Mouse (Mus musculus) heart, adult 18-20 months (tissue): Measurements from ENCODE around the gene Il1a. TPM values are rescaled to one million over a fixed set of nuclear protein-coding genes. Genes with fewer than 3 reads are reported as not detected.
A peak's percentile ranks its signal among the peaks of the same experiment; 100 is the strongest.

ENCODE experiments used
- DNase-seq, 2 experiments: peaks; one replicate each; pipeline ENCODE4 v3.0.0; 2021 to 2022; ENCODE audit warnings: mixed read lengths in 1 of 2
- long read RNA-seq, 2 experiments: library from polyadenylated mRNA; stranded (forward); transcript quantifications; one replicate each; pipeline ENCODE4 v2.0.0; 2021
- total RNA-seq, 2 experiments: library from RNA; stranded (reverse); gene quantifications; 2 replicates each; pipeline ENCODE4 v1.2.3; 2021

Il1a gene
- not detected for total RNA-seq
- long read RNA-seq, experiment 1 = 0 reads
- long read RNA-seq, experiment 2, partial matches to known transcripts = 0 of 1 reads
- long read RNA-seq, experiment 2, other reads (novel, unspliced or antisense) = 1 of 1 reads

- DNase-seq = no peak
These were observed at the start of gene Il1a for GRCm38 (mm10) chr2:129309836-129310235. TSS of gene Il1a (minus strand) at chr2:129309972.

GRCm38 (mm10) chr2:129338138-129338621 is 28.4 kb upstream of the Il1a start:
- peak; percentile 36 to 53 for DNase-seq

DNA sequence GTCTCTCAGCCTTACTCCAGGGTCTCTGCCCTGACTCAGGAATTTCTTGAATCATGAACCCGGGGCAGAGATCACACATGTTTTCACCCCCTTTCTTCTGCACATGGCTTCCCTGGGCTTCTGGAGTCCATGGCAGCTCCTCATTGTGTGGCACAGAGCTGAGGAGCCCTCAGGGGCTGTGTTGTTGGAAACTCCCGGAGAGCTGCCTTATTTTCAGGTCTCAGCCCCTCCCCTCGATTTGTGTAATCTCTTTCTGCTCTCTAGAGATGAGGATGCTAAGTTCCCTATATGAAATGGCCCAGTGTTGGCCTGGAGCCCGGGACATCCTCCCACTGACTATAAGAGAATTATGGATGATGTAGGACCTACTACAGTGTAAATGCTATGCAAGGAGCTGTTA is 23.7 kb upstream of the Il1a start:
- DNase-seq = no peak

- peak; percentile 10 to 23 for DNase-seq
These were observed 20.8 kb upstream of the Il1a start for GRCm38 (mm10) chr2:129330540-129330939.

- no peak for DNase-seq
These were observed 20.3 kb upstream of the Il1a start for GRCm38 (mm10) chr2:129330024-129330423.

- no peak for DNase-seq
These were observed 18.5 kb upstream of the Il1a start for GRCm38 (mm10) chr2:129328238-129328637.

- DNase-seq = no peak
These were observed 14.4 kb upstream of the Il1a start for GRCm38 (mm10) chr2:129324216-129324615.

- no peak for DNase-seq
These were observed 12.4 kb upstream of the Il1a start for GRCm38 (mm10) chr2:129322117-129322635.

DNA sequence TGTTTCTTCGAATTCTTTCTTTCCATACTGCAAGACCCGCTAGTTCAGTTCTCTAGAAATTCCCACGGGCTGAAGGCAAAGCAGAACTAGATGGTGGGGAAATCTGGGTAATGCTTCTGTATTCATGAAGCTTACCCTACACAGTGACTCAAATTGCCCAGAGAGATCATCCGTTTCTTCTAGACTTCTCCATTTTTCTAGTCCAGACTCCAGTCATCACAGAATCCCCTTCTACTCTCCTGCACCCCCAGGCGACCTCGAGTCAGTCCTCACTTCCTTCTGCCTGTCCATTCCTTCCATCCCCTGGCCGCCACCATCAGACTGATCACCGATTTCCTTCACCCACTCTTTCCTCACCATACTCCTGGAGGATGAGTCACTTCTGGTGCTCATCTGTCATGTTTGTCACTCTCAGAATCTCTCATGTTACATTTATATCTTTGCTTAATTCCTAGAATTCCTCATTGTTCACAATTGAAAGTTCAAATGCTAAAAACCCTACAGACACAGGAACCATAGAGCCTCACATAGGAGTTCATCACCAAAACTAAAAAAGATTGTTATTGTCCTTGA is 10.3 kb upstream of the Il1a start:
- DNase-seq = no peak

DNA sequence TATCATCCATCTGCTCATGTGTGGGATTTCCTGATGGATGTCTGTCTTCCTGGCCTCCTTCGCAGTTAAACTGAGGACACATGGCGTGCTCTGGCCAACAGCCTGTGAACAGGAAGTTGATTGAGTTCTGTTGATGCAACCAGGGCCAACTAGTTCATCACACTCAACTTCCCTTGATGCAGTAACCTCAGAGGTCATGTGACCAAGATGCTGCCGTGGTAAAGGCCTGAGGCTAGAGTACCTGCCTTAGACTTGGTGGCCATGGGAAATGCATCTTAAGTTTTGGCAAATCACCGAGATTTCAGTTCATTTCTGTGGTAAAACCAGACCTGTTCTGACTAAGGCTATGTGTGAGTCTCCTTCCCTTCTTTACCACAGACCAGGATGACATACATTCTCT is 6.1 kb upstream of the Il1a start:
- no peak for DNase-seq

DNA sequence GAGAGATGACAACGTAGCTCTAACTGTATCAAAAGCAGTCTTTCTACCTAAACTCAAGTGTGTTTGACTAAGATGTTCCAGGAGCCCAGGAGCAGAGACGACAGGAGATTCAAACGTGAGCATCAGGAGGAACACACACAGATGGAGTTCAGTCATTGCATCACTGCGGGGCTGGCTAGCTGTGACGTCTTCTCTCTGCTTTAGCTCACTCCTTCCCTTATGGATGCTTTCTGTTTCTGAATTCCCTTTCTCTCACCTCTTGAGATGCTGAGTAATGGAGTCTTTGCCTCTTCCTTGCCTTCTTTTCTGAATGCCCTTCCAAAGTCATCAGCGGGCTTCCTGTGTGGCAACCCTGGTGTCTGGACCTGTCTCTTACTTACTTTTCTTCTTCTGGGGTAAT is 5.1 kb upstream of the Il1a start:
- DNase-seq = no peak

GRCm38 (mm10) chr2:129313934-129314333 is 4.2 kb upstream of the Il1a start:
- no peak for DNase-seq

- no peak for DNase-seq
These were observed 3.8 kb downstream of the Il1a start for GRCm38 (mm10) chr2:129306020-129306419.

GRCm38 (mm10) chr2:129297589-129297982 is 12.2 kb downstream of the Il1a start:
- no peak for DNase-seq

DNA sequence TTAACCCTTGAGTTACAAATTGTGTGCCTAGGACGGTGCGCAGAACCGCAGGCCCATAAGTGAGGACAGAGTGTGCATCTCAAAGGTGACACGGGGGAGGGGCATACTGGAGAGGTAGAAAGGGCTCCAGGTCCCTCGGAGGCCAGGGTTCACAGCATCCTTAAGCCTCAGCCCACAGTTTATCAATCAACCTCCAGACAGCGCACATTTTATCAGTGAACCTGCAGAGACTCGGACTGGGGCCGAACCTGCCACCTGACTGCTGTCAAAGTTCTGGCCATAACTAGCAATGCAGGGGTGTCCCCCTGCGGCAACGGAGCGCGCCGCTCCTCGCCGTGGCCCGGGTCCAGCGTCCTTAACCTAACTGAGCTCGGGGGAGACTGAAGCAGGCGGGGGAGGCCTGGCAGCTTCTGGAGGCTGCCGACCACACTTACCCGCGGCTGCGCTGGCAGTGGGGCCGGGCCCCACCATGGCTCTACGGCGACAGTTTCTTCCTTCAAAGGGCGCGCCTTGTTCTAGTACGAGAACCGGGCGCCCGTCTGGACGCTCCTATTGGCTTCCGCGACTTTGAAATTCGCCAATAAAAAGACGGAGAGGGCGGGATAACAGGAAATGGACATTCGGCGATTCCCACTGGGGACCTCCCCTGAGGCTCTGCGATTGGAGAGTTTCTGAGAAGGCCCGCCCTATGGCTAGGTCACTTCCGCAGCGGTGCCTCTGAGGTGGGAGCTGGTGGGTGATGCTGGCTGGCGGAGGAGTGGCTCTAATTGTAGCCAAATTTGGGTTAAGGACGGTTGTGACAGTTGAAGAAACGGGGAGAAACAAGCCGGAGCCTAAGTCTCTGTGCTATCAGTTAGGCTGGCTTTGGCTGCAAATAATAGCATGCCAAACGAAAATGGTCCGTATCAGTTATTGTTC is 12.8 kb downstream of the Il1a start, which contains the start of gene Ckap2l:
Ckap2l (minus strand) TSS at position 542 of the 918 bp plus-strand sequence.
- peak; percentile 99 for DNase-seq

DNA sequence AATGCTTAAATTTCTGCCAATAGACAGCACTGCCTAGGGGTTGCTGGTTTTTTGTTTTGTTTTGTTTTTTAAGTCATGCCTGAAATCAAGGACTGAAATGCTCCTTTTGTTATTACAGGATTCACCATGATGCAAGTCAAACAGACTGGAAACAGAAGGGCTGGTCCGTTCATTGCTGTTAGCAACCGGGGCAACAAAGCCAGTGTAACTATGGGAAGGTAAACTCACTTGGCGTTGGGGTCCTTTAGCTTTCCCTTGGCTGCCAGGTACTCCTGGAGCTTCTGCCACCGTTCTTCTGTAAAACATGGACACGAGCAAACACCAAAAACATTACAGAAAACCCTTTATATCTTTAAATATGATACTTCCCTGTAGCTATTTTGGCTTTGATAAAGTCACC is 13.7 kb downstream of the Il1a start:
- no peak for DNase-seq

DNA sequence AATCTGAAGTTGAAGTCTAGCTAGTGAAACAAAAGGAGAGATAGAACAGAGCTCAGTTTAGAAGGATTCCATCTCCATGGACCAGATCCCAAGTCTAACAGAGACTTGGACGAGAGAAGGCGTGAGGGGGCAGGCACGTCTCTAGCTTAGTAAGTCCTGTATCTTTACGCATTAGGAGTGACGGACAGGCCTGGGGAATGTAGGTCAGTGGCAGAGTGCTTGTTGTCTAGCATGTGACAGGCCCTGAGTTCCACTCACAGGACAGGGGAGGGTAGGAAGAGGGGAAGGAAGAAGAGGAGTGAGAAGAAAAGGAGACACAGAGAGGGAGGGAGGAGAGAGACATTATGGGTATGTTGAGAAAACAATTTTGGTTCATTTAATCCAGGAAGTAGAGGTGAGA is 14.7 kb downstream of the Il1a start:
- DNase-seq = no peak

DNA sequence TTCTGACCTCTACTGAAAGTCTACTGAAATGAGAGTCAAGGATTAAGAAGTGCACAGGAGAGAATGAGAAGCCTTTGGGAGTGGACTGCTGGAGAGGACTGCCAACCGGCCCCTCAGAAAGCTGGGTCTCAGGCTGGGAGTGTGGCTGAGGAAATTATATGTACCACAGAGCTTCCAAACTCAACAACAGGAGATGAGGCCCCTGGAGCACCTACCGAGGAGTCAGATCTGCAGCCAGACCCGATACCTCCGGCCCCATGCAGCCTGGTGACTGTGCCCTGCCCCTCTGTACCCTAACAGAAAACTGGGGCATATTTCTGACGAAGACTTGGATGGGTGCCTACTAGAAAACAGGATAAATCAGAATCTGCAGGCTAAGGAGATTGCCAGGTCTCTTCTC is 35.9 kb downstream of the Il1a start:
- no peak for DNase-seq

DNA sequence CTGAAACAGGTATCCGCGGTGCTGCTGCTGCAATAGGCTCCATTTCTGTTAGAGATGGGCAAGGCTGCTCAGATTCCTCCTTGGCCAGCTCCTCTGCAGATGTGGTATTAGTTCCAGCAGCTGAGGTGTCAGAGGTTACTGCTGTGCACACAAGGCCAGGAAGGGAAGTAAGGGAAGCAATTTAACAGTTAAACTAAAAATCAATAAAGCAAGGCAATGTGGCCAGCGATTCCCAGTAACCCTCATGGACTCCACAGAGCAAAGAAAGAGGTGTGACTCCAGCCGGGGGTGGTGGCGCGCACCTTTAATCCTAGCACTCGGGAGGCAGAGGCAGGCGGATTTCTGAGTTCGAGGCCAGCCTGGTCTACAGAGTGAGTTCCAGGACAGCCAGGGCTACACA is 39.2 kb downstream of the Il1a start:
- DNase-seq = no peak

GRCm38 (mm10) chr2:129269986-129270385 is 39.8 kb downstream of the Il1a start:
- no peak for DNase-seq

DNA sequence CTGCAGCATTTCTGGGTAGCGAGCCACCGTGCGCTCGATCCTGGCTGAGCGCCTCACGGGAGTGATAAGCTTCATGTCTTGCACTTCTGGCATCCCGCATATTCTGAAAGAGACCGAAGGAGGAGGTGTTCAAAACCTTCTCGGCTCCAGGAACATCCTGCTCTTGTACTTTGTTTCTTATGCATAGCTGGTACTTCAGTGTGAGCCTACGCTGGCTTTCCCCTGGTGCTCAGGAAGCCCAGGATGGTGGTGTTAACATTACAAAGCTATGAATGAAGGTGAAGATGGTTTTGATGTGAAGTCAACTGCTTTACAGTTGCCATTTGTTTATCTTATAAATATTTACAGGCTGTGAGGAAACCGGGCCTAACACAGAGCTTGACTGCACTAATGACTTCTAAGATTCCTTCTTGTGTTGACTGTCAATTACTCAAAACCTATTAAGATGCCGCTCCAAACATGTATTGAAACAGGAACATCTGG is 40.6 kb downstream of the Il1a start:
- no peak for DNase-seq

GRCm38 (mm10) chr2:129267738-129268137 is 42.0 kb downstream of the Il1a start:
- DNase-seq = no peak

GRCm38 (mm10) chr2:129265316-129265715 is 44.5 kb downstream of the Il1a start:
- no peak for DNase-seq
